Mouse (Mus musculus) forebrain, embryonic 11.5 days (tissue): ENCODE measurements around the gene Cyfip1. TPM values are rescaled to one million over a fixed set of nuclear protein-coding genes. Genes with fewer than 3 reads are reported as not detected.

Source experiments
- ATAC-seq: fragments of 200-750 bp; cut with Nextera tagmentation; replicated peaks from 2 replicates; pipeline ENCODE4 v1.8.0; 2017; ENCODE audit warnings: moderate TSS enrichment; ENCODE audit not compliant: low FRiP score
- DNase-seq: peaks from one replicate; pipeline ENCODE4 v3.0.0-alpha.2; 2017; ENCODE audit warnings: low spot score
- H3K27ac ChIP-seq: fragments of 300-500 bp; sonication (generic); 2 replicates; pipeline ENCODE4 v1.5.1; 2014; ENCODE audit warnings: low read depth, low read length
- H3K27me3 ChIP-seq: fragments of 300-500 bp; sonication (generic); 2 replicates; pipeline ENCODE4 v1.6.1; 2014; ENCODE audit warnings: mild to moderate bottlenecking, low read length, mixed read lengths; ENCODE audit not compliant: control insufficient read depth, insufficient read depth
- H3K36me3 ChIP-seq: fragments of 300-500 bp; sonication (generic); 2 replicates; pipeline ENCODE4 v1.6.1; 2014; ENCODE audit warnings: mild to moderate bottlenecking, low read length, moderate library complexity, mixed read lengths; ENCODE audit not compliant: control insufficient read depth, insufficient read depth
- H3K4me1 ChIP-seq: fragments of 300-500 bp; sonication (generic); replicated peaks from 2 replicates; pipeline ENCODE4 v1.6.1; 2014; ENCODE audit warnings: low read length, mixed read lengths; ENCODE audit not compliant: control insufficient read depth, insufficient read depth
- H3K4me2 ChIP-seq: fragments of 300-500 bp; sonication (generic); 2 replicates; pipeline ENCODE4 v1.6.1; 2014; ENCODE audit warnings: low read depth, mild to moderate bottlenecking, low read length, moderate library complexity, mixed read lengths; ENCODE audit not compliant: severe bottlenecking
- H3K4me3 ChIP-seq: fragments of 300-500 bp; sonication (generic); 2 replicates; pipeline ENCODE4 v1.5.1; 2014; ENCODE audit warnings: low read depth, low read length
- H3K9ac ChIP-seq: fragments of 300-500 bp; sonication (generic); 2 replicates; pipeline ENCODE4 v1.6.1; 2014; ENCODE audit warnings: low read length
- H3K9me3 ChIP-seq: fragments of 300-500 bp; sonication (generic); 2 replicates; pipeline ENCODE4 v1.6.1; 2016; ENCODE audit warnings: low read length, mixed read lengths; ENCODE audit not compliant: control insufficient read depth
- WGBS: fragments of 180-500 bp; shearing (Covaris S2); extraction: QIAGEN DNeasy Blood & Tissue Kit; methylation state at CpG from one replicate; pipeline ENCODE4 v1.1.7; 2014; 5-methylcytosine and 5-hydroxymethylcytosine counted together
- polyA plus RNA-seq: library from polyadenylated mRNA; unstranded; fragments of >200 nt; fragmentation: Nextera tagmentation; extraction: Ambion mirVana; gene quantifications from 2 replicates; pipeline ENCODE4 v1.2.1, GENCODE M21; 2014

Gene Cyfip1
- polyA plus RNA-seq, 1 experiment from 2014 or later: 81.4 TPM

- Histone ChIP-seq H3K36me3 (no peaks in the 10 kb centered on the region), H3K27me3 (no peaks in the 10 kb centered on the region), H3K9ac (no peak overlapping the region), H3K9me3 (no peaks in the 10 kb centered on the region), H3K27ac (no peak overlapping the region), H3K4me3 (no peak overlapping the region), H3K4me2 (no peak overlapping the region), H3K4me1 (no peaks in the 10 kb centered on the region)
- ATAC-seq (no peak), DNase-seq (no peak)
- WGBS: 82% methylated on average over 2 of the region's 2 CpGs
Observed at GRCm38 (mm10) chr7:55857729-55858128, 16.2 kb downstream of the Cyfip1 start.

GRCm38 (mm10) chr7:55858836-55859517 lies 17.4 kb downstream of the Cyfip1 start:
- Histone ChIP-seq H3K36me3 (no peaks in the 10 kb centered on the region), H3K4me2 (no peak overlapping the region), H3K4me1 (no peaks in the 10 kb centered on the region), H3K4me3 (no peak overlapping the region), H3K27me3 (no peaks in the 10 kb centered on the region), H3K27ac (no peak overlapping the region), H3K9me3 (no peaks in the 10 kb centered on the region), H3K9ac (no peak overlapping the region)
- no peak for DNase-seq
- ATAC-seq: no peak
- WGBS: 94% methylated on average over 3 of the region's 3 CpGs

- H3K4me3 ChIP-seq: no peak overlapping the region
- no peak for ATAC-seq
- H3K9ac ChIP-seq: no peak overlapping the region
- no peak overlapping the region for H3K27ac ChIP-seq
- no peak for DNase-seq
- WGBS: 90% methylated on average over 2 of the region's 2 CpGs
- H3K4me1 ChIP-seq: no peaks in the 10 kb centered on the region
- no peaks in the 10 kb centered on the region for H3K36me3 ChIP-seq
- no peaks in the 10 kb centered on the region for H3K9me3 ChIP-seq
- no peak overlapping the region for H3K4me2 ChIP-seq
- no peaks in the 10 kb centered on the region for H3K27me3 ChIP-seq
Observed at GRCm38 (mm10) chr7:55859518-55859872, 17.9 kb downstream of the Cyfip1 start.

GRCm38 (mm10) chr7:55859956-55860355 lies 18.4 kb downstream of the Cyfip1 start:
- no peak for ATAC-seq

GRCm38 (mm10) chr7:55861175-55861574 lies 19.6 kb downstream of the Cyfip1 start:
- Histone ChIP-seq H3K27ac (no peak overlapping the region), H3K36me3 (no peaks in the 10 kb centered on the region), H3K27me3 (no peaks in the 10 kb centered on the region), H3K9ac (no peak overlapping the region), H3K4me3 (no peak overlapping the region), H3K4me1 (no peaks in the 10 kb centered on the region), H3K4me2 (no peak overlapping the region), H3K9me3 (no peaks in the 10 kb centered on the region)
- no peak for ATAC-seq
- no peak for DNase-seq
- 94% methylated on average over 4 of the region's 4 CpGs for WGBS

More at GRCm38 (mm10) chr7:55859956-55860355, 18.4 kb downstream of the Cyfip1 start:
- no peaks in the 10 kb centered on the region for H3K36me3 ChIP-seq
- H3K9ac ChIP-seq: no peak overlapping the region
- no peak overlapping the region for H3K27ac ChIP-seq
- H3K4me2 ChIP-seq: no peak overlapping the region
- WGBS: 85% methylated on average over 6 of the region's 6 CpGs
- no peak for DNase-seq
- H3K4me3 ChIP-seq: no peak overlapping the region
- H3K27me3 ChIP-seq: no peaks in the 10 kb centered on the region
- H3K9me3 ChIP-seq: no peaks in the 10 kb centered on the region
- H3K4me1 ChIP-seq: no peaks in the 10 kb centered on the region

GRCm38 (mm10) chr7:55865044-55865443 lies 23.5 kb downstream of the Cyfip1 start:
- DNase-seq (no peak), ATAC-seq (no peak)
- Histone ChIP-seq H3K9me3 (no peaks in the 10 kb centered on the region), H3K9ac (no peak overlapping the region), H3K4me1 (no peaks in the 10 kb centered on the region), H3K4me2 (no peak overlapping the region), H3K36me3 (no peaks in the 10 kb centered on the region), H3K27me3 (no peaks in the 10 kb centered on the region), H3K27ac (no peak overlapping the region), H3K4me3 (no peak overlapping the region)

GRCm38 (mm10) chr7:55865750-55866416 lies 24.3 kb downstream of the Cyfip1 start:
- DNase-seq (no peak), ATAC-seq (no peak)
- Histone ChIP-seq H3K4me1 (no peaks in the 10 kb centered on the region), H3K27me3 (no peaks in the 10 kb centered on the region), H3K36me3 (no peaks in the 10 kb centered on the region), H3K4me2 (no peak overlapping the region), H3K27ac (no peak overlapping the region), H3K9me3 (no peaks in the 10 kb centered on the region), H3K4me3 (no peak overlapping the region), H3K9ac (no peak overlapping the region)
- WGBS: 83% methylated on average over 8 of the region's 8 CpGs

GRCm38 (mm10) chr7:55868247-55868646 lies 26.7 kb downstream of the Cyfip1 start:
- 88% methylated on average over 7 of the region's 7 CpGs for WGBS
- no peak overlapping the region for H3K9ac ChIP-seq
- DNase-seq (no peak), ATAC-seq (no peak)
- no peaks in the 10 kb centered on the region for H3K4me1 ChIP-seq
- H3K27ac ChIP-seq: no peak overlapping the region
- H3K27me3 ChIP-seq: no peaks in the 10 kb centered on the region
- no peaks in the 10 kb centered on the region for H3K9me3 ChIP-seq
- H3K4me3 ChIP-seq: no peak overlapping the region
- H3K36me3 ChIP-seq: no peaks in the 10 kb centered on the region; the same call in 1 of the 2 replicates
- no peak overlapping the region for H3K4me2 ChIP-seq

GRCm38 (mm10) chr7:55869220-55869619 lies 27.7 kb downstream of the Cyfip1 start:
- Histone ChIP-seq H3K4me2 (no peak overlapping the region), H3K9ac (no peak overlapping the region), H3K4me3 (no peak overlapping the region), H3K36me3 (no peaks in the 10 kb centered on the region; the same call in 1 of the 2 replicates), H3K27me3 (no peaks in the 10 kb centered on the region), H3K9me3 (no peaks in the 10 kb centered on the region), H3K27ac (no peak overlapping the region), H3K4me1 (no peaks in the 10 kb centered on the region)
- DNase-seq: no peak
- ATAC-seq: no peak
- WGBS: 82% methylated on average over 3 of the region's 3 CpGs
